Mouse (Mus musculus) MEL (cell line): ENCODE results near the gene Mta1.

Experiments
- CHD1 ChIP-seq: IDR thresholded peaks from 2 replicates; pipeline ENCODE4 v1.6.1; 2012; ENCODE audit warnings: low read depth, mild to moderate bottlenecking, inconsistent platforms, low read length, improper control_type of control experiment
- CTCF ChIP-seq, 3 experiments: IDR thresholded peaks in 2 of 3; conservative IDR thresholded peaks in 1 of 3; 2 replicates each; pipeline ENCODE4 v1.5.1; 2011 to 2012; ENCODE audit warnings: low read length in 3 of 3, low read depth in 2 of 3, mild to moderate bottlenecking in 2 of 3, improper control_type of control experiment in 1 of 3, inconsistent platforms in 1 of 3, mixed read lengths in 1 of 3, moderate library complexity in 1 of 3; ENCODE audit not compliant: control insufficient read depth in 1 of 3, insufficient read depth in 1 of 3, poor library complexity in 1 of 3, severe bottlenecking in 1 of 3
- ETS1 ChIP-seq: IDR thresholded peaks from 2 replicates; pipeline ENCODE4 v1.6.1; 2012; ENCODE audit warnings: low read depth, mild to moderate bottlenecking, inconsistent platforms, low read length, improper control_type of control experiment, moderate library complexity
- GATA1 ChIP-seq: IDR thresholded peaks from 2 replicates; pipeline ENCODE4 v1.6.1; 2011; ENCODE audit warnings: low read depth, low read length, improper control_type of control experiment
- MEF2A ChIP-seq: IDR thresholded peaks from 2 replicates; pipeline ENCODE4 v1.6.1; 2014; ENCODE audit warnings: low read depth, mild to moderate bottlenecking, inconsistent platforms, low read length, improper control_type of control experiment; ENCODE audit not compliant: poor library complexity, insufficient replicate concordance, severe bottlenecking; ENCODE audit errors: extremely low read depth
- POLR2A ChIP-seq, 2 experiments: IDR thresholded peaks; 2 replicates each; pipeline ENCODE4 v1.6.1; 2011 to 2012; ENCODE audit warnings: low read length in 2 of 2, mild to moderate bottlenecking in 2 of 2, control low read depth in 1 of 2, improper control_type of control experiment in 1 of 2, low read depth in 1 of 2, moderate library complexity in 1 of 2; ENCODE audit not compliant: control insufficient read depth in 1 of 2, insufficient read depth in 1 of 2, poor library complexity in 1 of 2
- ZC3H11A ChIP-seq: IDR thresholded peaks from 2 replicates; pipeline ENCODE4 v1.6.1; 2012; ENCODE audit warnings: low read depth, mild to moderate bottlenecking, inconsistent platforms, low read length, improper control_type of control experiment
- ZMIZ1 ChIP-seq: IDR thresholded peaks from 2 replicates; pipeline ENCODE4 v1.6.1; 2012; ENCODE audit warnings: low read depth, mild to moderate bottlenecking, inconsistent platforms, low read length, improper control_type of control experiment, moderate library complexity

GRCm38 (mm10) chr12:113074329-113075062 lies 23.6 kb upstream of the Mta1 start, which contains the start of gene Tex22:
- 0 out of 2 replicates have a peak, but pooled peaks have one; percentile 15 for TF ChIP-seq ETS1
- TF ChIP-seq ZC3H11A = no peak
- no peak for TF ChIP-seq CTCF (IDR thresholded peaks at IDR 0.05 in 2 of 3, conservative IDR thresholded peaks at IDR 0.05 in 1 of 3; ENCODE audit: control insufficient read depth in 1 of 3, insufficient read depth in 1 of 3, low read depth in 2 of 3, low read length in 3 of 3, poor library complexity in 1 of 3, severe bottlenecking in 1 of 3)
- TF ChIP-seq CHD1 = peak; percentile 46; the same call in 1 of the 2 replicates
- TF ChIP-seq ZMIZ1 = peak; percentile 96
- TF ChIP-seq POLR2A (IDR thresholded peaks at IDR 0.05; ENCODE audit: control insufficient read depth in 1 of 2, insufficient read depth in 1 of 2, low read depth in 1 of 2, low read length in 2 of 2, poor library complexity in 1 of 2) = peak in 1 of 2 experiments; percentile 99; a peak in 2 of 4 replicates
- TF ChIP-seq GATA1 = no peak
- TF ChIP-seq MEF2A = no peak
